Mouse (Mus musculus) kidney, adult 8-10 months (tissue): ENCODE data around the gene Zfp689.
"Not testable (repeated sequence)": the region's sequence is repeated elsewhere in the genome, so short reads cannot be mapped to it uniquely, and the experiment has no call there.

ENCODE experiments used
- DNase-seq, 2 experiments: peaks; one replicate each; pipeline ENCODE4 v3.0.0; 2022

Zfp689 gene

DNA sequence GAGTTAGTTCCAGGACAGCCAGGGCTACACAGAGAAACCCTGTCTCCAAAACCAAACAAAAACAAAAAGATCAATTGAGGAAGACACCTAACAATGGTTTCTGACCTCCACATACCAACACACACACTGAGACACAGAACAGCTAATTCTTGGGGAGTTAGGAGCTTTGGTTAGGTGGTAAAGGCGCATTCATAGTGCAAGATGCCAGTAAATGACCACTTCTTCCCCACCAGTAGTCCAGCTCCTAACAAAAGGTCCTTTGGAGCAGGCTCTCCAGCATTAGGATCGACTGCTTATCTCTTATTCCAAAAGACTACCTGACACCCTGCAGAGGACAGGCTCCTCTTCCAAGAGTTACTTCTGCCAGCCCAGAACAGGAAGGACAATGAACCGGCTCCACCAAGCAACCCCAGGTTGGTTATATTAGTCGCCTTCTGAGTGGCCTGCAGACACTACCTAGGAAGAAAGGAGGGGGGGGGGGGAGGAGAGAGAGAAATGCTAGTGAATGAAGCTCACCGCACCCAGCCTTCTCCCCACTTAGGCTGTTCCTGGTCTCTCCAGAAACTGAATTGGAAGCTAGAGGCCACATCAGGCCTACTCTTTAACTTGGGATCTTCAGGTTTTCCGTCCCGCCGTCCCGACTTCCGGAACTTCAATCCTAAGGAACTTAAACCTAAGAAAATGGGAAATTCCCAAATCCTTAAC, 21.2 kb upstream of the Zfp689 start:
- no peak for DNase-seq

DNA sequence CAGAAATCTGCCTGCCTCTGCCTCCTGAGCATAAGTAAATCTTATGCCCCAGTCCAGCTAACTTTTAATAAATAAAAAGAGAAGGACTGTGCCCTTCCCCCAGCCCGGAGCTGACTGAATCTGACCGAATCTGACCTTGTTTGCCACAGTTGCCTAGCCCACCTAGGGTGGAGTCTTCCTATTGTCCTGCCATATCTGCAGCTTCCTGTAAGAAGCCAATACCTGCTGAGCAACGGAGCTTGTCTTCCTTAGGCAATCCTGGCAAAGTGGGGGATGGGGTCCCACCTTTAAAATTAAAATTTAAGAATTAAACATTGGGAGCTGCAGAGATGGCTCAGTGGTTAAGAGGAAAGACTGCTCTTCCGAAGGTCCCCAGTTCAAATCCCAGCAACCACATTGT, 17.6 kb upstream of the Zfp689 start:
- DNase-seq, result no peak

DNA sequence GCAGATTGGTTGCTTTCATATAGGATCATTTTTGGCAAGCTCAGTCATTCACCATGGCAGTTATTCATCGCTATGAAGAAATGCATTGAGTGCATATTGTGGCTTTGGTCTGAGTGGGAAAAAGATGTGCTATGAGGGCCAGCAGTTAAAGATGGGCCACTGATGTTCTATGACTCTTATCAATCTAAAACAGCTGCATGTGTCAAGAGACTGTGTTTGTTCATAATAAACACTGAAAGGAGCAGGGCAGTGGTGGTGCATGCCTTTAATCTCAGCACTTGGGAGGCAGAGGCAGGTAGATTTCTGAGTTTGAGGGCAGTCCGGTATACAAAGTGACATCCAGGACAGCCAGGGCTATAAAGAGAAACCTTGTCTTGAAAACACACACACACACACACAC, 16.7 kb upstream of the Zfp689 start:
- not testable (repeated sequence) for DNase-seq

DNA sequence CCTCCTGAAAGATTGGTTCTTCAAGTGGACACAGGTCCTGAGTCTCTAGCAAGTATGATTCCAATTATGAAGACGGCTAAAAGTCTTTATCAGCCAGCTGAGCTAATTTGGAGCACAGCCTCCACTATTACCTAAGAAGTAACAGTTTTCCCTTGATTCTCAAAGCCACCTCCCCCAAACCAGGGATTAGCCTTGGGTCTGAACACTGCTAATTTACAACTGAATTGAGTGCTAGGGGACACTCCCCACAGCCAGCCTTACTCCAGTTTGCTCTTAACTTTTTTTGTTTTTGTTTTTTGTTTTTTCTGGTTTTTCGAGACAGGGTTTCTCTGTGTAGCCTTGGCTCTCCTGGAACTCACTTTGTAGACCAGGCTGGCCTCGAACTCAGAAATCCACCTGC, 16.2 kb upstream of the Zfp689 start:
- no peak for DNase-seq

DNA sequence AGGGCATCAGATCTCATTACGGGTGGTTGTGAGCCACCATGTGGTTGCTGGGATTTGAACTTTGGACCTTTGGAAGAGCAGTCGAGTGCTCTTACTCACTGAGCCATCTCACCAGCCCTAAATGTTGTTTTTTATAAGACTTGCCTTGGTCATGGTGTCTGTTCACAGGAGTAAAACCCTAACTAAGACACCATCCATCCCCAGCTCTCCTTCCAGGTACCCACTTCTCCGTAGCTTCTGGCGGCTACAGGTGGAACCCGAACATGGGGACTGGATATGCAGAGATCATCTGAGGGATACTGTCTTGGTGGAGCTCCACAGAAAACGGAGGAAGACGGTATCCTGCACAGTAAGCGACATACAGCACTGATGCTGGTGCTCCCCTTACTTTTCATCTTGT, 10.4 kb upstream of the Zfp689 start, which contains the start of gene Prr14:
Gene Prr14 (plus strand): TSS at position 301 of the 400 bp plus-strand sequence.
- not testable (repeated sequence) for DNase-seq

DNA sequence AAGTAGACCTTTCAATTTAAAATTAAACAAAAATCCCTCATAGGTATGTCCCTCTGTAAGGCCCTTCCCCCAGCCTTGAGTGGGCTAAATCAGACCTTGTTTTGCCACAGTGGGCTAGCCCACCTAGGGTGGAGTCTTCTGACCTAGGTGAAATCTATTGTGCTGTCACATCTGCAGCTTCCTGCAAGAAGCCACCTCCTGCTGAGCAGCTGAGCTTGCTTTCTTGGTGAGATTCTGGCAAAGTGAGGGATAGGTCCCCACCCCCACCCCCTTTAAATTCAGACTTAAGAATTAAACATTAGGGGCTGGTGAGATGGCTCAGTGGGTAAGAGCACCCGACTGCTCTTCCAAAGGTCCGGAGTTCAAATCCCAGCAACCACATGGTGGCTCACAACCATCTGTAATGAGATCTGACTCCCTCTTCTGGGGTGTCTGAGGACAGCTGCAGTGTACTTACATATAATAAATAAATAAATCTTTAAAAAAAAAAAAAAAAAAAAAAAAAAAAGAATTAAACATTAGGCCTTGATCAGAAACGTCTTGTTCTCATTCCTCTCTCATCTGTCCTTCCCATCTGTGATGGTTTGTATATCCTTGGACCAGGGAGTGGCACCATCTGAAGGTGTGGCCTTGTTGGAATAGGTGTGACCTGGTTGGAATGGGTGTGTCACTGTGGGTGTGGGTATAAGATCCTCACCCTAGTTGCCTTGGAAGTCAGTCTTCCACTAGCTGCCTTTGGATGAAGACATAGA, 9.6 kb upstream of the Zfp689 start:
- DNase-seq, result not testable (repeated sequence)

DNA sequence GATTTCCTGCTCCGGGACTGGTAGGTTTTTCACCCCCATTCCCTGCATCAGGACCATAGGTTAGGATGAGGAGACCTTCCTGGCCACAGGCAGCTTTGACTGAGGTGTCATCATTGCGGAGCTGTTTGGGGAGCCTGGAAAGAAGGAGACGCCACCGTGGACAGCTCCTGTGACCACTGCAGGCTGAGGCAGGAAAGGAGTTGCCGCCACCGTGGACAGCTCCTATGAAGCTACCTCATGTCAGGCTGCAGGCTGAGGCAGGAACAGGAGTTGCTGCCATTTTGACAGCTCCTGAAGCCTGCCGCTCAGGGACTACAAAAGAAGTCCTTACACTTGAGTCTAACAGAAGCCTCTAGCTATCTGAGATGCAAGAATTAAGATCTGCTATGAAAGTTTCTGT, 5.9 kb upstream of the Zfp689 start:
- no peak for DNase-seq

DNA sequence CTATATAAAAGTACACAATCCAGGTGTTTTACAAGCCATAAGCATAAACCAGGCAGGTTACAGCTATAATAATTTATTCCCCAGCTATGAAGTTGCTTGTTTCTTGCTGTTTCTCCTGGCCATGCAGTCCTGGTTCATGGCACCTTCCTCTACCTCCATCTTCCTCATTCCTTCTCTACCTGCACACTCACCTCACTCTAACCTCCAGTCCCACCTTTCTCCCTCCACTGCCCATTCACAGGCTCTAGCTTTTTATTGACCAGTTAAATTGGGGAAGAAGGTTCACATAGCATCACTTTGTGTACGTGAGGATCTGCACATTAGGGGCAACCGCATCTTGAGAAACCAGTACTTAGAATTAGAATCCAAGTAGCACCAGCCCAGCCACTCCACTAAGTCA, 4.1 kb upstream of the Zfp689 start:
- no peak for DNase-seq

DNA sequence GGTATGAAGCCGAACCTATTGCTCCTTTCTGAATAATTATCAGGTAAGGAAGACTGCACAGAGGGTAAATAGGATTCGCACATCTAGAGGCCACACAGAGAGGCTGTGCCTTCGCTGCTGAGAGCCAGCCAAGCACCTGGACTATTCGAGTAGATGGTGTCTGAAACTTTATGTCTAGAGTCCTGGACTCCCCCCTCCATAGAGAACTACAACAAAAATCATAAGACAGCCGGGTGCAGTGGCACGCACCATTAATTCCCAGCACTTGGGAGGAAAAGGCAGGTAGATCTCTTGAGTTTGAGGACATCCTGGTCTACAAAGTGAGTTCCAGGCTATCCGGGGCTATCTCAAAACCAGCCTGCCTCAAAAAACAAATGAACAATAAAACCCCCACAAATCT, 1.0 kb upstream of the Zfp689 start:
- DNase-seq, result no peak

DNA sequence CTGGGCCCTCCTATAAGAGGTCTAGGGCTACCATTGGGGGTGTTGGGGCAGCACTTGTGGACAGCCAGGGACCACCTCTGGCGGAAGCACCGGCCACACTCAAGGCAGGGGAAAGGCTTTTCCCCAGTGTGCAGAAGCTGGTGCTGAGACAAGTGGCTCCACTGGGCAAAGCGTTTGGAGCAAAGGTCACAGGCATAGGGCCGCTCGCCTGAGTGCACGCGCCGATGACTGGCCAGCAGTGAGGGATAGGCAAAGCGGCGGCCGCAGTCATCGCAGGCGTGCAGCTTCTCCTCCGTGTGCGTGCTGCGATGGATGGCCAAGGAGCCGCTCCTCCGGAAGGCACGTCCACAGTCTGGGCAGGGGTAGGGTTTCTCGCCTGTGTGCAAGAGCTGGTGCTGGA, 5.0 kb downstream of the Zfp689 start:
- DNase-seq, result peak; percentile 36 to 62

DNA sequence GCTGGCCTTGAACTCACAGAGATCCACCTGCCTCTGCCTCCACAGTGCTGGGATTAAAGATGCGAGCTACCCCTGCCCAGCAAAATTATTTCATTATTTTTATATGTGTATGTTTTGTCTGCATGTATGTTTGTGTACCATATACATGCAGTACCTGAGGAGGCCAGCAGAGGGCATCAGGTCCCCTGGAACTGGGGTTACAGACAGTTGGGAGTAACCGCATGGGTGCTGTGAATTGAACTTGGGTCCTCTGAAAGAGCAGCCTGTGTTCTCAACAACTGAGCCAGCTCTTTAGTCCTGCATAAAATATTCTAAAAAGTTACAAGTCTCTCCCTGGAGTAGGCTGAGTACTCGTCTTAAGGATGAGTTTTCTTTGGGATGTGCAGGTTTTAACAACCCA, 11.2 kb downstream of the Zfp689 start:
- DNase-seq, result no peak

DNA sequence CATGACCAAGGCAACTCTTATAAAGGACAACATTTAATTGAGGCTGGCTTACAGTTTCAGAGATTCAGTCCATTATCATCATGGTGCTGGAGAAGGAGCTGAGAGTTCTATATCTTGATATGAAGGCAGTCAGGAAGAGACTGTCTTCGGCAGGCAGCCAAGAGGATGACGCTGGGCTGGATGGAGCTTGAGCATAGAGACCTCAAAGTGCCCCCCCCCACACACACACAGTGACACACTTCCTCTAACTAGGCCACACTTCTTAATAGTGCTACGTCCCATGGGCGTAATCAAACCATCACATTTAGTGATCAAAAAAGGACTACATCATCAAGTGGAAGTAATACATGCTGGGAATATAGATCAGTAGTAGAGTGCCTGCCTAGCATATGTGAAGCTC, 13.8 kb downstream of the Zfp689 start:
- DNase-seq, result no peak

DNA sequence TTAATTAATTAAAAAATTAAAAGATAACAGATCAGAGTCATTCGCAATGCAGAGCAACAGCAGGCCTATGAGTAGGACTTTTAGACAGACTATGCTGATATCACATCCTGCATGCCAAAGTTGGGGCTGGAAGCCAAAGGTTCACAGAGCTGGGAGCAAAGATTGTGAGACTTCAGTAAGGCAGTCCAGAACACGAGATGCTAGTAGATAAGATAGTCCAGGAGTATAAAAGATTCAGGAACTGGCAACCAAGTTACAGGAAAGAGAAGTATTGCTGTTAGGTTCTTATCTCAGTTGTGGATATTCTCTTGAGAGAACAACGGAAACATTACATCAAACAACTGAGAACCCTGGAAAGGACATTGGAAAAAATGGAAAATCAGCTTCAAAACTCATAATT, 22.6 kb downstream of the Zfp689 start:
- DNase-seq, result peak; percentile 50 to 60

DNA sequence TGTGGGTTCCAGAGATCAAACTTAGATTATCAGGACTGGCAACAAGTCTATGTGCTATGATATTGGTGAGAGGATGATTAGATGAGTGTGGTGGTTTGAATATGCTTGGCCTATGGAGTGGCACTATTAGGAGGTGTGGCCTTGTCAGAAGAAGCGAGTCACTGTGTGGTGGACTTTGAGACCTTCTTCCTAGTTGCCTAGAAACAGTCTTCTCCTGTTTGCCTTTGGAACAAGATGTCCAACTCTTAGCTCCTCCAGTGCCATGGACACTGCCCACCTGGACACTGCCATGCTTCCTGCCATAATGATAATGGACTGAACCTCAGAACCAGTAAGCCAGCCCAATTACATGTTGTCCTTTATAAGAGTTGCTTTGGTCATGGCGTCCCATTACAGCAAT, 23.0 kb downstream of the Zfp689 start:
- DNase-seq, result peak; percentile 53 to 56

DNA sequence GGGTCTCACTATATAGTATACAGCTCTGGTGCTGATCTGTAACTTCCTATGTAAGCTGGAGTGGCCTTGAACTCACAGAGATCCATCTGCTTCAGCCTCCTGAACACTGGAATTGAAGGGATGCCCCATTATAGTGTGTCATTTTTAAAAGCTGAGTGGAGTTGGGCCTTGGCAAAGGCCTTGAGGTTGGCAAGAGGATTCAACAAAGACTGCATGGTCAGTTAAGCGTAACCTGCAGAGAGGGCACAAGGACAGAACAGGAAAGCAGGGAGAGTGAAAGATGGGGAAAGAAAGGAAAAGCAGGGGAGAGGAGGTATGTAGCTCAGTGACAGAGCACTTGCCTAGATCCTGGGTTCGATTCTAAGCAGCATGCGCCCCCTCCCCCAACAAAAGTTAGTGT, 23.7 kb downstream of the Zfp689 start:
- peak; percentile 52 to 54 for DNase-seq

DNA sequence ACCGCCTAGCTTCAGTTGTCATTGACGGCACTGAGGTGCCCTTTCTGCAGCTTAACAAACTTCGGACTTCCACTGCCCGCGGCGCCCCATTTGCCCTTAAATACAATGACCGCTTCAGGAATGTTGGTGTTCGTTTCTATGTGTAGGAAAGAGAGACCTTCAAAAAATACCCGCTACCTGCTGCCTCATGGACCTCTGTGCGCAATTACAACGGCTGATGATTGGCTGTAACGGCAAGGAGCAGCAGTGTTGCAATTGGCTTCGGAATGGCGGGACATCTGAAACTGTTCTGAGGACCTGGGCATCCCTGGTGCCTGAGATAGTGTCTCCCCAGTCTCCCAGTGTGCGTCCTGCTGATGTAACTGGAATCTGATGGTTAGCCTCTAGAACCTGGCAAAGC, 26.7 kb downstream of the Zfp689 start:
- DNase-seq, result peak; percentile 46 to 49

DNA sequence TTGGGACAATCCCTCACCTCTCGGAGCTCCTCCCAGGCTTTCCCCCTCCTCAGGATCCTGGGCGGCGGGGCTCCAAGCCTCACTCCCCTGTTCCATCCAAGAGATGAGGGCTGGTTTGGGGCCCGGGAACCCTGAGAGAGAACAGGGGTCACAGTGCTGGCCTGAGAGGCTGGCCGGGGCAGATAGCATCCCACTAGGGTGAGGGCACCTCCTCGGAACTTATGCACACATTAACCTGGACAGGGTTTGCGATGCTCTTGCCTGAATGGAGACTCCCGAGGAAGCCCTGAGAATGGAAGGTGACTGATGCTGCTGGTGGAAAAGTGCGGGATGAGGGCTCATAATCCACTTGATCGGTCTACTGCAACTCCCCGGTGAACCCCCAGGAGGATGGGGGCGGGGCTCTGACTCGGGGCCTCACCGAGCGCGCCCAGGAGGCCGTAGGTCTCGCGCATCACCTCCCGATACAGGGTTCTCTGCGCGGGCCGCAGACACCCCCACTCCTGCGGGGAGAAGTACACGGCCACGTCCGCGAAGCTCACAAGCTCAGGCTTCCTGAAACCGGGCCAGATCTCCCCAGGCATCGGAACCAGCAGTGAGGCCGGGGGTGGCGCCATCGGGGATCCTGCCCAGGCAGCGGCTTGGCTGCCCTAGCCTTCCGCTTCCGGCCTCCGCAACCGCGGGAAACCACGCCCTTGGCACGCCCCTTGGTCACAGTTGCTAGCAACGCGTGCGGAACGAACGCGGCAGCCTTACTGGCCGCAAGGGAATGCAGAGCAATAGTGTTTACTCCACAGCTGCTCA, 27.4 kb downstream of the Zfp689 start, which contains the start of gene Zfp688:
Gene Zfp688 (minus strand): TSS at position 681 of the 804 bp plus-strand sequence.
- peak; percentile 92 to 96 for DNase-seq

DNA sequence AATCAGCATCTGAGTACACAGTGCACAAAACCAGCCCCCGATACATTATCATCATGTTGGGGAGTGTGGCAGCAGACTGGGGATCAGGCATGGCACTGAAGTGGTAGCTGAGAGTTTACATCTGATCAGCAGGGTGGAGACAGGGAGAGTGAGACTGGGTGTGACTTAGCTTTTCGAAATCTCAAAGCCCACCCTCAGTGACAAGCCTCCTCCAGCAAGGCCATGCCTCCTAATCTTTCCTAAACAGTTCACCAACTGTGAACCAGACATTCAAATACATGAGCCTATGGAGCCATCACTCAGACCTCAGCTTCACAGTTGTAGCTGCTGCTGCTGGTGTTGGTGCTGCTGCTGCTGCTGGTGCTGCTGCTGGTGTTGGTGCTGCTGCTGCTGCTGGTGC, 37.5 kb downstream of the Zfp689 start:
- no peak for DNase-seq

DNA sequence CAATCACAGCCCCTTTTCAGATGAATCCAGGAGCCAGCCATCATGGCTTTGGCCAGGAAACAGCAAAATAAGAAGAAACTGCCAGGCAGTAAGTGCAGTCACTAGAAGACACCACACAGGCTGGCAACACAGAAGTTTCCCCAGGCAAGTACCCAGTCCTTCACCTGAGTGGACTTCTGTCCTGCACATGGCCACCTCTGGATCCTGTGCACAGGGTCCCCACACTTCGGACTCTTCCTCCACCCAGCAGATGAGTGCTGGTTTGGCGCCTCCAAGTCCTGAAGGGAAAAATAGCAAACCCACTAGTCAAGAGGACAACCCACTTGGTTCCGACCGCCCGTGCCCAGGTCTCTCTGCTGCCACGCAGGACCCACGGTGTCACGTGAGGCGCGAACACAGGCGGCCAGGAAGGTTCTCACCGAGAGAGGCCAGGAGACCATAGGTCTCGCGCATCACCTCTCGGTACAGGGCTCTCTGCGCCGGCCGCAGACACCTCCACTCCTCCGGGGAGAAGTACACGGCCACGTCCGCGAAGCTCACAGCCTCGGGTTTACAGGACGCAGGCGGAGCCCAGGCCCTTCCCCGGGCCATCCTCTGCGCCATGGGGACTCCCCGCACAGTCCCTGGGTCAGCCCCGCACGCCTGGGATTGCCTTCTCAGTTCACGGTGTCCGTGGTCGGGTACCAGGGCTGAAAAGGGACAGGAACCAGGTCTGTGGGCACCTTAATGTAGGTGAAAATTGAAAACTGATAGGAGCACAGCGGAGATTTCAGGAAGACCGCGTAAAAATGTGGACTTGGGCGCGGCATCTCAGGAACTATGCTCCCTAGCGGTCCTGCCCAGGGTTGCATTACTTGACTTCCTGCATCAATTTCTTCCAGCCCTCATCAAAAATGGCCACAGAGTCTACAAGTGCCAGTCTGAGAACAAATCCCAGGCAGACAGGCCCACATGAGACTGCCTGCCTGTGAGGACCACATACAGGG, 42.7 kb downstream of the Zfp689 start, which contains the start of gene Zfp764:
Gene Zfp764 (minus strand): TSS at position 821 of the 986 bp plus-strand sequence.
- peak; percentile 87 to 94 for DNase-seq

DNA sequence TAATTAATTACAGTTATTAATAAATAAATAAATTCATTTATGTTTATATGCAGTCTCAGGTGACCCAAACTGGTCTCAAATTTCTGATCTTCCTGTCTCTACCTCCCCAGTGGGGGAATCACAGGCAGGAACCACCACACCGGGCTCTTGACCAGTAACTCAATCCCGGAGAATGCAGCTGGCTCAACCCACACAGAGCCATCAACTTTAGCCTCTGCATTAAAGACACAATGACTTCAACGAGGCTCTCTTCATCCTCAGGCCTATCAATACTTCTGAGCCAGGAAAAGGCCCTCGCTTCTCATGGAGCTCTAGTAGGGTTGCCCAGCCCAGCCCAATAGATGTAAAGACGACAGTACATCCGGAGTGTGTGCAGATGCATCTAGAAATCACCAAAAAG, 44.9 kb downstream of the Zfp689 start:
- DNase-seq, result not testable (repeated sequence)

DNA sequence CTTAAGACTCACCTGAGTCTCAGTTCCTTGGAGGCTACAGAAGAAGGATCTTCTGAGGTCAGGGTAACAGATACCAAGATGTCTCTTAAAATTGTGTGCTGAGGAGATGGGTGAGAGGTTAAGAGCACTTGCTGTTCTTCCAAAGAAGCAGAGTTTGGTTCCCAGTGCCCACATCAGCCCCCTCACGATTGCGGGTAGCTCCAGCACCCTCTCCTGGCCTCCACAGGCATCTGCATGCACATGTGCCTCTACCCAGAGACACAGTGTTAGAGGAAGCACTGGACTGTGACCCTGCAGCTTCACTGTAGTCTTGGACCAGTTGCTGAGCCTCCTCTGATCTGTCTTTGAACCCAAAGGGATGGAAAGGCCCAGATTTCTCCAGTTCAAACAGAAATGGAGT, 46.0 kb downstream of the Zfp689 start:
- DNase-seq, result no peak

DNA sequence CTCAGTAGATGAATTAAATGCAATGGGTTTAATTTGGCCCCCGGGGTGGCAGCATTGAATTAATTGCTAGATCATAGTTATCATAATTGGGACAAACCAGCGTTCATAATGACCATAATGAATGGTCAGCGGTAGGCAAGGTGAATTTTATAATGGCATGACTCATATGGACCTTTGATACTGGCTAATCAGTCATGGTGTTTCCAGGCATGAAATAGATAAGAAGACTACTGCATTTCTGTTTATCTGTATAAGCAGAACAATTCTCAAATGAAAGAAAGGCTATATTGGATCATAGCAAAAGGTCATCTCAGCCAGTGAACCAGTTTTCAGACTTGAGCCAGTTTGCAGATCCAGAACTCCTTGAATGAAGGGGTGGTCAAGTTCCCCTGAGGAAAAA, 48.6 kb downstream of the Zfp689 start:
- DNase-seq, result no peak
